Mouse (Mus musculus) CH12.LX (cell line): Measurements from ENCODE around the gene Poc1b. TPM values are rescaled to one million over a fixed set of nuclear protein-coding genes. Genes with fewer than 3 reads are reported as not detected.

Experiments
- DNase-seq: peaks from one replicate; pipeline ENCODE4 v3.0.0-alpha.2; 2013; ENCODE audit errors: extremely low read depth
- H3K27ac ChIP-seq: 2 replicates; pipeline ENCODE4 v1.5.1; 2012; ENCODE audit warnings: low read depth, mild to moderate bottlenecking, control low read depth, moderate library complexity; ENCODE audit not compliant: insufficient read depth
- H3K27me3 ChIP-seq: replicated peaks from 2 replicates; pipeline ENCODE3; 2012; ENCODE audit warnings: inconsistent platforms
- H3K36me3 ChIP-seq, 2 experiments: replicated peaks in 1 of 2; 2 replicates each; pipeline versions ENCODE3 to v1.6.1; 2012; ENCODE audit warnings: inconsistent platforms in 1 of 2, low read length in 1 of 2, mild to moderate bottlenecking in 1 of 2, mixed read lengths in 1 of 2, moderate library complexity in 1 of 2; ENCODE audit not compliant: control insufficient read depth in 1 of 2, insufficient read depth in 1 of 2
- H3K4me1 ChIP-seq, 2 experiments: 2 replicates each; pipeline ENCODE4 v1.6.1; 2012; ENCODE audit warnings: inconsistent platforms in 1 of 2, moderate library complexity in 1 of 2; ENCODE audit not compliant: insufficient read depth in 2 of 2, control insufficient read depth in 1 of 2
- H3K4me2 ChIP-seq: 2 replicates; pipeline ENCODE4 v1.6.1; 2012; ENCODE audit warnings: low read depth, mild to moderate bottlenecking, control low read depth; ENCODE audit not compliant: poor library complexity, insufficient read depth, severe bottlenecking
- H3K4me3 ChIP-seq, 3 experiments: fragments of 150-350 bp in 1 of 3; sonication (generic) in 1 of 3; replicated peaks in 1 of 3; 2 replicates each; pipeline versions ENCODE3 to v1.5.1; 2011 to 2012; ENCODE audit warnings: low read depth in 2 of 3, low read length in 2 of 3, mild to moderate bottlenecking in 2 of 3, moderate library complexity in 2 of 3, control low read depth in 1 of 3, improper control_type of control experiment in 1 of 3, inconsistent platforms in 1 of 3, mixed read lengths in 1 of 3; ENCODE audit not compliant: poor library complexity in 1 of 3
- H3K79me2 ChIP-seq: replicated peaks from 2 replicates; pipeline ENCODE4 v1.6.1; 2012; ENCODE audit warnings: mild to moderate bottlenecking, moderate library complexity; ENCODE audit not compliant: control insufficient read depth, poor library complexity, insufficient read depth, severe bottlenecking; ENCODE audit errors: extremely low read depth
- H3K9ac ChIP-seq: 2 replicates; pipeline ENCODE4 v1.6.1; 2012; ENCODE audit warnings: low read depth, mild to moderate bottlenecking, control low read depth, moderate library complexity; ENCODE audit not compliant: insufficient read depth
- H3K9me3 ChIP-seq: replicated peaks from 2 replicates; pipeline ENCODE3; 2012; ENCODE audit warnings: low read length, inconsistent platforms, mixed read lengths
- BHLHE40 ChIP-seq: IDR thresholded peaks from 2 replicates; pipeline ENCODE4 v1.6.1; 2011; ENCODE audit warnings: mild to moderate bottlenecking, low read depth, low read length, improper control_type of control experiment
- CHD2 ChIP-seq: IDR thresholded peaks from 2 replicates; pipeline ENCODE4 v1.6.1; 2011; ENCODE audit warnings: low read length, improper control_type of control experiment
- ELF1 ChIP-seq: IDR thresholded peaks from 2 replicates; pipeline ENCODE4 v1.6.1; 2014; ENCODE audit warnings: low read depth, mild to moderate bottlenecking, inconsistent platforms, low read length, improper control_type of control experiment
- HCFC1 ChIP-seq: IDR thresholded peaks from 2 replicates; pipeline ENCODE4 v1.6.1; 2012; ENCODE audit warnings: low read depth, mild to moderate bottlenecking, inconsistent platforms, low read length, improper control_type of control experiment
- JUN ChIP-seq: IDR thresholded peaks from 2 replicates; pipeline ENCODE4 v1.6.1; 2011; ENCODE audit warnings: low read depth, mild to moderate bottlenecking, low read length, improper control_type of control experiment, moderate library complexity; ENCODE audit not compliant: insufficient read depth
- JUND ChIP-seq: conservative IDR thresholded peaks from 2 replicates; pipeline ENCODE4 v1.6.1; 2011; ENCODE audit warnings: low read depth, low read length, improper control_type of control experiment
- MAFK ChIP-seq: IDR thresholded peaks from 2 replicates; pipeline ENCODE4 v1.6.1; 2011; ENCODE audit warnings: low read length, improper control_type of control experiment; ENCODE audit not compliant: insufficient replicate concordance
- MAX ChIP-seq: IDR thresholded peaks from 2 replicates; pipeline ENCODE4 v1.6.1; 2011; ENCODE audit warnings: low read length, improper control_type of control experiment
- MAZ ChIP-seq: IDR thresholded peaks from 2 replicates; pipeline ENCODE4 v1.6.1; 2012; ENCODE audit warnings: low read depth, mild to moderate bottlenecking, inconsistent platforms, low read length, improper control_type of control experiment, moderate library complexity
- MXI1 ChIP-seq: IDR thresholded peaks from 2 replicates; pipeline ENCODE4 v1.6.1; 2011; ENCODE audit warnings: mild to moderate bottlenecking, low read depth, low read length, improper control_type of control experiment
- MYC ChIP-seq: IDR thresholded peaks from 2 replicates; pipeline ENCODE4 v1.6.1; 2011; ENCODE audit warnings: low read depth, mild to moderate bottlenecking, improper control_type of control experiment, low read length
- NRF1 ChIP-seq: IDR thresholded peaks from 2 replicates; pipeline ENCODE4 v1.6.1; 2014; ENCODE audit warnings: low read depth, mild to moderate bottlenecking, inconsistent platforms, low read length, improper control_type of control experiment, moderate library complexity
- PAX5 ChIP-seq: IDR thresholded peaks from 2 replicates; pipeline ENCODE4 v1.6.1; 2012; ENCODE audit warnings: low read length, inconsistent platforms, mixed read lengths
- POLR2AphosphoS2 ChIP-seq: IDR thresholded peaks from 2 replicates; pipeline ENCODE4 v1.6.1; 2011; ENCODE audit warnings: low read depth, low read length, improper control_type of control experiment
- RAD21 ChIP-seq: IDR thresholded peaks from 2 replicates; pipeline ENCODE4 v1.6.1; 2011; ENCODE audit warnings: low read depth, mild to moderate bottlenecking, low read length, improper control_type of control experiment, moderate library complexity
- SMC3 ChIP-seq: IDR thresholded peaks from 2 replicates; pipeline ENCODE4 v1.6.1; 2011; ENCODE audit warnings: low read depth, low read length, improper control_type of control experiment
- TCF12 ChIP-seq: IDR thresholded peaks from 2 replicates; pipeline ENCODE4 v1.6.1; 2014; ENCODE audit warnings: low read depth, mild to moderate bottlenecking, inconsistent platforms, low read length, improper control_type of control experiment
- ZC3H11A ChIP-seq: IDR thresholded peaks from 2 replicates; pipeline ENCODE4 v1.6.1; 2012; ENCODE audit warnings: low read depth, mild to moderate bottlenecking, inconsistent platforms, low read length, improper control_type of control experiment
- ZKSCAN1 ChIP-seq: IDR thresholded peaks from 2 replicates; pipeline ENCODE4 v1.6.1; 2012; ENCODE audit warnings: low read depth, inconsistent platforms, low read length, improper control_type of control experiment, borderline replicate concordance
- ZNF384 ChIP-seq: IDR thresholded peaks from 2 replicates; pipeline ENCODE4 v1.6.1; 2012; ENCODE audit warnings: low read depth, low read length, improper control_type of control experiment, inconsistent platforms
- dilution Hi-C: fragments of 300-500 bp; cut with MboI; formaldehyde crosslinking; loops from 2 replicates; pipeline ENCODE4 v1.14.3; 2020; ENCODE audit warnings: low sequenced_read_pairs; ENCODE audit not compliant: extremely low pct_unique_long_range_greater_than_20kb, extremely low pct_ligation_motif_present
- in situ Hi-C: fragments of 300-500 bp; cut with MboI; formaldehyde crosslinking; loops from 3 replicates; pipeline ENCODE4 v1.14.3; 2019; ENCODE audit warnings: low sequenced_read_pairs, low pct_ligation_motif_present, low pct_unique_long_range_greater_than_20kb, mixed read lengths
- polyA plus RNA-seq: library from polyadenylated mRNA; unstranded; fragments of >175 nt; gene quantifications from 2 replicates; pipeline ENCODE4 v1.2.1, GENCODE M21; 2012; ENCODE audit warnings: low read depth; ENCODE audit not compliant: insufficient read length
- total RNA-seq, 2 experiments: library from RNA; depleted of rRNA; stranded (reverse); fragments of 300-350 nt in 1 of 2; fragments of >200 nt in 1 of 2; gene quantifications; 2 replicates each; pipeline ENCODE4 v1.2.3; 2012 to 2014

The Poc1b gene
- total and polyA plus RNA-seq, 3 experiments = 3.8 to 18.2 (median 5.6) TPM

- Histone ChIP-seq H3K27ac (no peak overlapping the region), H3K36me3 (peaks cover 3 to 20% of the 10 kb centered on the region in 2 experiments), H3K79me2 (no peaks in the 10 kb centered on the region), H3K9me3 (no peaks in the 10 kb centered on the region), H3K4me3 (no peak overlapping the region), H3K9ac (no peak overlapping the region), H3K27me3 (no peaks in the 10 kb centered on the region), H3K4me1 (peaks cover 0 to 24% of the 10 kb centered on the region in 2 experiments; a peak in 2 of 4 replicates), H3K4me2 (no peak overlapping the region)
- dilution Hi-C loops = no loop called here
- DNase-seq = no peak
- in situ Hi-C loops = loop anchor here (25.0 kb wide), 1 partner anchor 265 kb away; no protein-coding TSS in a partner anchor
- TF ChIP-seq MAFK = no peak
- no peak for TF ChIP-seq JUND
- TF ChIP-seq MXI1 = no peak
- no peak for TF ChIP-seq ZKSCAN1
- no peak for TF ChIP-seq NRF1
- no peak for TF ChIP-seq BHLHE40
- TF ChIP-seq ELF1 = no peak
- no peak for TF ChIP-seq RAD21
- TF ChIP-seq ZNF384 = no peak
- TF ChIP-seq ZC3H11A = no peak
- no peak for TF ChIP-seq MAX
- no peak for TF ChIP-seq TCF12
- TF ChIP-seq SMC3 = no peak
- TF ChIP-seq HCFC1 = no peak
- no peak for TF ChIP-seq POLR2AphosphoS2
- TF ChIP-seq MYC = no peak
- TF ChIP-seq MAZ = no peak
- TF ChIP-seq JUN = no peak
- TF ChIP-seq, all 38 proteins: peak for 0
These were observed 90.3 kb downstream of the Poc1b start for GRCm38 (mm10) chr10:99197125-99197524.

GRCm38 (mm10) chr10:99197607-99198305, 90.9 kb downstream of the Poc1b start:
- in situ Hi-C loops = loop anchor here (25.0 kb wide), 1 partner anchor 265 kb away; no protein-coding TSS in a partner anchor
- peaks cover 4 to 28% of the 10 kb centered on the region in 2 experiments for H3K4me1 ChIP-seq
- peaks cover 3 to 20% of the 10 kb centered on the region in 2 experiments for H3K36me3 ChIP-seq
- DNase-seq = no peak
- no peaks in the 10 kb centered on the region for H3K27me3 ChIP-seq
- H3K4me2 ChIP-seq = no peak overlapping the region
- H3K9ac ChIP-seq = no peak overlapping the region
- no peak overlapping the region for H3K27ac ChIP-seq
- H3K79me2 ChIP-seq = no peaks in the 10 kb centered on the region
- H3K4me3 ChIP-seq = no peak overlapping the region
- TF ChIP-seq CHD2 = no peak
- TF ChIP-seq ZC3H11A = no peak
- no peak for TF ChIP-seq HCFC1
- TF ChIP-seq PAX5 = no peak
- H3K9me3 ChIP-seq = no peaks in the 10 kb centered on the region
- dilution Hi-C loops = no loop called here
